Mouse (Mus musculus): Measurements from ENCODE around the gene Uhmk1.

- TF ChIP-seq CTCF (IDR thresholded peaks at IDR 0.05; ENCODE audit: low read depth) (no peak), EP300 (IDR thresholded peaks at IDR 0.05; ENCODE audit: low read depth) (no peak)
These were observed 41.0 kb downstream of the Uhmk1 start for GRCm38 (mm10) chr1:170173991-170174813.
